Mouse (Mus musculus): ENCODE measurements at regions not wholly inside any gene's neighbourhood (a gene's known extent, or its start where the extent isn't known, plus 50 kb on each side); places are given as distances from the start of the nearest gene placed in this dataset.

DNA sequence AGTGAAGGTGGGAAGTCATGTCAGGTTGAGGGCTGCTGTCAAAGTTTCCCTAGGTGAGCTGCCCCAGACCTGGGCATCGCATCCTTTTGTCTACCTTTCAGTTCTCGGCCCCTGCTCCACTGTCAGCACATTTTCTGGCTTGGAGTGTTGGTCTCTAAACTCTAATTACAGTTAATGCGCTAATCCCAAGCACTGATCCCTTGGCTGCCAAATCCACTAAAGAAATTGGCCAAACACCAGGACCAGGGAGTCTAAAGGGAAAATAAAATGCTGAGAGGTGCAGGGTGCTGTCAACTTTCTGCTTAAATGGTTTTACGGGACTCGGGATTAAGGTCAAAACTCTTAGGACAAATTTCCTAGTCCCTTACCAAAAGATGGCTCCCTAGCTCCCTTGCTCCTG lies 450.3 kb upstream of the Adamts9 start:
- DNase-seq (ENCODE audit: low spot score in 2 of 2) = no peak

DNA sequence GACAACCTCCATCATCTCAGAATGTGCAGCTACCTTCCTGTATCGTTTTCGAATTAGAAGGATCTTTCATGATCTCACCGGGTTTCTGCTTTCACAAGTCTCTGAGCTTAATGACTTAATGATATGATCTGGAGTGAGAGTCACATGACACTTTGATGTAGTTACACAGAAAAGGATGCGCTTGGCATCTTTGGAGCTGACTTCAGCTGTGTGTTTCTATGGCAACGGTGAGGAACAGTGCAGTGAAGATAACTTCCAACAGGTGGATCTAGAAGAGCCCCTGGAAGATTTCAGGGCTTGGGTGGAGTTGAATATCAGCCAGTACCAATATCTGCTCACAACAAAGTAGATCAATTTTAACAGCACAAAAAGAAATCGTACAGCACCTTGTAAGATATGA lies 449.1 kb upstream of the Adamts9 start:
- DNase-seq (ENCODE audit: low spot score in 2 of 2) = no peak

DNA sequence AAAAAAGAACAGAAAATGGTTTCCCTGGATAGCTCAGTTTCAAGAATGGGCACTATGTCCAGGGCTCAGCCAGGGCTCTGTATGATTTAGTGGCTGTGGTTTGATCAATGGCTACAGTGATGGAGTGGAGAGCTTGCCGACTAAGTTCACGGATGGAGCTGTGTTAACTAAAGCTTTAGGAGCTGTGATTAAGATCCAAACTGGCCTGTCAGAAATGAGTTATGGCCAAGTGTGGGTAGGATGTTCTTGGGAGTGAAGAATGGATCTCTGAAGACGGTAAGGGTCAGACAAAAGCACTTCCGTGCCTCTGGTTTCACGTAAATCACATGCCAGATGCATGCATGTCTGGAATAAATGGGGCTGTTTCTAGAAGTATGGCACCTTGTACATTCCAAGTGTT lies 447.9 kb upstream of the Adamts9 start:
- no peak for DNase-seq (ENCODE audit: low spot score in 2 of 2)

DNA sequence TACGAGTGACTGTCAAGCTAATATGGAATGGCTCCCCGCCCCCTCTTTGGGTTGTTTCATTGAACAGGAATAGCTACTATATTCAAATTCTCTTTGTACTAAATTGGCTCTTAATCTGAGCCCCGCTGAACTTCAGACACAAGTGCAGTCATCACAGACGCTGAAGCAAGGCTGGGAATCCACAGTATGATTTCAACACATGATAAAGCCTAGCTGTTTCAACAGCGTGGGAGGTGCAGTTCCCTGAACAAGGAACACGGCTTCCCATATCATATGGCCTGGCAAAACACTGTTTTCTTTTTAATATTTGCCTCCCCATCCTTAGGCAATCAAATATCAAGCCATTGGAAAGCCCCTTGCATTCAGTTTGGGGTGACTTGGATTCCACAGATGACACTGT lies 428.0 kb upstream of the Adamts9 start:
- DNase-seq (ENCODE audit: low spot score in 2 of 2) = no peak

DNA sequence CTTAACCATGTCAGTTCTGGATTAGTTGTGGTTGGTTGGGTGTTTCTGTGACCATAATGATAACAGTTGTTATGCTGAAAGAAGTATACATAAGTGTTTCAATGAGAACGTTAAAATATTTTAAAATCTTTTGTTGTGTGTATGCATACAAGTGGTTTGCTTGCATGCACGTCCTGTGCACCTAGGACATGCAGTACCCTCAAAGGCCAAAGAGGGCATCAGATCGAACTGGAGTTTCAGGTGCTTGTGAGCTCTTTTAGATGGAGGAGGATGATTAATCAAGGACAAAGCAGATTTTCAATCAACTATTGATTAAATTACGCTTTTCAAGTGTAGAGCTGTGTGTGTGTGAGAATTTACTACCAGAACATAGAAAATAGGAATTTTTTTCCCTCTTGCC lies 420.6 kb upstream of the Adamts9 start:
- no peak for DNase-seq (ENCODE audit: low spot score in 2 of 2)

DNA sequence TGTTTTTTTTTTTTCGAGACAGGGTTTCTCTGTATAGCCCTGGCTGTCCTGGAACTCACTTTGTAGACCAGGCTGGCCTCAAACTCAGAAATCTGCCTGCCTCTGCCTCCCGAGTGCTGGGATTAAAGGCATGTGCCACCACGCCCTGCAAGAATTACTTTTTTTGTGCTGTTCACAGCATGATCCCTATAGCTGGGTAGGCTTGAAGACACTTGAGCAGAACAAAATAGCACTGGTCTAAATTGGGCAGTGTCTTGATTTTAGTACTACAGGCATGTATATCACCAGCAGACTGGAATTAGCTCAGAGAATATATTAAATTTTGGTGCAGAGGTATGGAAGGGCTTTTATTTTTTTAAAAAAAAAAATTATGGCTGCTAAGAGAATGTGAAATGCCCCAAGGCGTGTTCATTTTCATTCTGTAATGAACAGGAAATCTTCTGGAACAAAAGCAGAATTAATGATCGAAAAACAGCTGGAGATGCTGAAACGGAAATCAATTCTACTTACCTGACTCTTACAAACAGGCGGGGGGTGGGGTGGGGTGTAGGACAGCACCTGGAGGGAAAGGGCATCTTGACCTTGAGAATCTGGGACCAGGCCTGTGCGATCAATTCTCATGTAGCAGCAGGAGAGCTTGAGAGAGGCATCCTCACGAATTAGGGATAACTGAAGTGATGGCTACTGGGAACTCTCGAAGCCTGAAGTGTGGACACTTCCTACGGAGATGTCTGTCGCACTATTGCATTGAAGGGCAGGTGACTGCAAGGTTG lies 410.2 kb upstream of the Adamts9 start:
- DNase-seq (ENCODE audit: low spot score in 2 of 2) = no peak

DNA sequence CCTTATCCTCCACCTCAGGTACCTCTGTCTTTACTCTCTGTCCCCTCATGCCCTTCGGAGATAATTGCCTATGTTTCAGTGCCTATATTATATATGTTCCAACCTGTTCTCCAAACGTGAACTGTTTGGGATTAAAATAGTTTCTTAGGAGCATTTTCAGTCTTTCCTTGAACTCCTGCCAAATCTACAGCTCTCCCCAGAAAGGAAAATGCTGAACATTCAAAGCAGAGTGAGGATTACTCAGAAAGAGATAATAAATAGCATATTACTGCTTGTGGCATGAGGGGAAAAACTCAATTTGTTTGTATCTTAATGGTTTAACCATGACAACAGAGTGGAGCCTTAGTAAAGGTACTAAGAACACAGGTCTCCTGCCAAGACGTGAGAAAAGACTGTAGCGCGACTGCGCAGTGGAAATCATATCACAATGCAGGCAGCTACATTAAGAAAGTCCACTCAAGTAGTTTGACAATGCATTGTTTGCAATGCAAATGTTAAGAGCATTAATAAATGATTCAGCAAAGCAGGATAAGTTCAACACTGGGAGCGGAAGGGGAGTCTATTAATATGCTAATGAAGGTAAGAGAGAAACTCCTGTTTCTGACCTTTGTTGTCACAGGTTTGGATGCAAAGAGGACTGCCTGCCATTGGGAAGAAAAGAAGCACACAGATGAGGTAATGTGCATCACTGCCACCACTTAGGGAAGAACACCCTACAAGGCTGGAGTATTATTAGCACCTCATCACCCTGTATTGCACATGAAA lies 406.8 kb upstream of the Adamts9 start:
- DNase-seq (ENCODE audit: low spot score in 2 of 2) = no peak

DNA sequence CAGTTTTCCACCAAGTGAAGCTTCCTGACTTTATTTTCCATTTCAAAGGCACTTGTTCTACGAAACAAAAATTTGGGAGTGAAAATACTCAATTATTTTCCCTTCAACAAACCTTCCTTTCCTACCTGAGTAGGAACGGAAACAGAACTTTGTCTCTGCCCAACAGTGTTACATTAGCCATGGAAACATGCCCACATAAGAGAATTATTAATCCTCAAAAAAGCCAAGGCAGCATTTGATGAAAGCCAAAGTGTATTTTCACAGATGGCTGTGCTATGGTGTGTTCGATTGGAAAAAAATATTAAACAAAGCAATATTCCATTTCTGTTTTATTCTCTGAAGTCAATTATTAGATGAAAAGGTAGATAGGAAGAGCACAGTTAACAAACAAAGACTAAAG lies 404.8 kb upstream of the Adamts9 start:
- no peak for DNase-seq (ENCODE audit: low spot score in 2 of 2)

DNA sequence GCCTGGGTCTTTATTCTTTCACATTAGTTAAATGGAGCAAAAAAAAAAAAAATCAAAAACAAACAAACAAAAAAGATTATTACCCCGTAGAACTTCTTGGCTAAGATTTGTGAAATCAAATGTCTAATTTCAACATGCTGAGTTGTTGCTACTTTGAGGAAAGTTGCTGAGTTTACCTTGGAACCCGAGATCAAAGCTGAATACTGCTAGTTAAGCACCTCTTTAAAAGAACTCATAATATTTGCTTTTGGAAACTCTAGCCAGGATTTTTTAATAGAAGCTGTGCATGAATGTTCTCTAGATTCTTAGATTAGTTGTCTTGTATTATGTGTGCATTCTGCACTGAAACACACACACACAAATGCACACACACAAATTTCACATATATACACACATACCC lies 385.4 kb upstream of the Adamts9 start:
- DNase-seq (ENCODE audit: low spot score in 2 of 2) = no peak

DNA sequence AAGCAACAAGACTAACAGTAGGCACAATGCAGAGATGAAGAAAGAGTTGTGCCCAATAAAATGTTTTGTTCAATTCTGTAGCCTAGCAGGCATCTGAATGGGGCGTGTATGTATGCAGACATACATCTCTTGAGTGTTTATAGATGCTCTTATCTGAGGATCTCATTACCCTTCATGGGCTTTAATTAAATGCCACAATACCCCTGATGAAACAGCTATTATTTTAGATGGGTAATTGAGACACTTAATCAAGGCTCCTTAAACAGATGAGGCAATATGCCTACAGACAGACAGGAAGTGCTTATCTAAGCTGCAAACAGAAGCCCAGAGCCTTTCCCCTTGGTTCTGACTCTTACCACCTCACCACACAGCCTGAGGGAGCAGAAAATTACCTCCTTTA lies 384.6 kb upstream of the Adamts9 start:
- DNase-seq (ENCODE audit: low spot score in 2 of 2) = no peak

DNA sequence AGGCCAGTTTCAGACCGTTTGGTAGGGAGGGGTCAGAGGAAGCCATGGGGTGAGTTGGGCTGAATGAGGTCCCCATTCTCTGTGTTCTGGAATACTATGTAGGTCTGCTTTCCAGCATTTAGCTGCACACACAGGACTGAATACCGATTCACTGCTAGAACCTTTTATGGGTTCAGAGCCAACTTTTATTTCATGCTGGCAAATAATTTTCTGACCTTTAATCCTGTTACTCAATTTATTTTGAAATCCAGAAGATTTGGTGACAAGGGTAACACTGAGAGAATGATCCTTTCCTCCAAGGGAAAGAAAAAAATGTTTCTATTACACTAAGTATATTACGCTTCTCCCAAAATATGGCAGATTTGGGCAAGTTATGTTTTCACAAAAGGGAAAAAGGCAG lies 380.6 kb upstream of the Adamts9 start:
- no peak for DNase-seq (ENCODE audit: low spot score in 2 of 2)

DNA sequence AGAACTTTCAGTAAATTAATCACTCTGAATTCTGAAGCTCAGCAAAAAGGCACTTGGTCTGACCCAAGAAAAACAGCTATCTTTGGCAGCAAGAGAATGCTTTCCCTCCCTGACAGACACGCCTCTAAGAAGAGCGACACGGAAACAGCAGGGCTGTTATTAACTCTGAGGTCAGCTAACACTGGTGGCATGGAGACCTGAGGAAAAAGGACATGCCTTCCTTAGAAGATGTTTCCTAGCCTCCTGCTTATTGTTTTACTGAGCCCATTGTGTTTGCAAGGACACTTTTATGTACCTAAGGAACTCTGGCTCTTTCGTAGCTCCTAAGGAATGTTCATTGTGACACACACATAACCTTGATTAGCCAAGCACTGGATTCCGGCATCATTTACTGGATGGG lies 371.3 kb upstream of the Adamts9 start:
- no peak for DNase-seq (ENCODE audit: low spot score in 2 of 2)

DNA sequence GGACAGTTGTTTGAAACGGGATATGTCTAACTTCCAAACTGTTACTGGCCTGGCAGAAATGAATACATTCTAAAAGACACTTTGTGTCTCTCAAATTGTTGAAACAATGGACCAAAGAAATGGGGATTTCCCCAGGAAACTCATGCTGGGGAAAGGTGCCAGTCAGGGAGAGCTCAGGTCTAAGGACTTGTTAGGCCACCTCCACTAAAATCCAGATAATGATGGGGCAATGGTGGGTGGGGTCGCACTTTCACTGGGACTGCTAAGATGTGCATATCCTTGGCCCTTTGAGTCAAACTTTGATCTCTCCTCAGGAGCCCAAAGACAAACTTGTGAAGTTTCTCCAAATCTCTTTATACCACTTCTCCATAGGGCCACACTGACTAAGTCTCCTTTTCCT lies 361.9 kb upstream of the Adamts9 start:
- no peak for DNase-seq (ENCODE audit: low spot score in 2 of 2)

DNA sequence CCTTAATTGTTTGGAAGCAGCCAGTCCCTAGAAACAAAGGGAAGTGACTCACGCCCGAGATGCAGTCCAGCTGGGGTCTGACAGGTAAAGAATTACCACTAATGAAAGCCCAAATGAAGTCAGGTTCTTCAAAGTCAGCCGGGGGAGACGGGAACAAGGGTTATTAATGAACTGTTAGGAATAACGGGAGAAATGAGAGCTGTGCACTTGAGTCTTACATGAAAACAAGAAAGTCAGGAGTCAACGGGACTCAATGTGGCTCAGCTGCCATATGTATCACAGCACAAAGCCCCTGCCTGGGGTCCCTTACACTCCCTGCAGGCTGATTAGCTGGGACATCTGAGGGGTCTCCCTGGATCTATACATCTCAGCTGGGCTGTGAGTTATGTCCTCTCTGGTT lies 354.7 kb upstream of the Adamts9 start:
- DNase-seq (ENCODE audit: low spot score in 2 of 2) = no peak

DNA sequence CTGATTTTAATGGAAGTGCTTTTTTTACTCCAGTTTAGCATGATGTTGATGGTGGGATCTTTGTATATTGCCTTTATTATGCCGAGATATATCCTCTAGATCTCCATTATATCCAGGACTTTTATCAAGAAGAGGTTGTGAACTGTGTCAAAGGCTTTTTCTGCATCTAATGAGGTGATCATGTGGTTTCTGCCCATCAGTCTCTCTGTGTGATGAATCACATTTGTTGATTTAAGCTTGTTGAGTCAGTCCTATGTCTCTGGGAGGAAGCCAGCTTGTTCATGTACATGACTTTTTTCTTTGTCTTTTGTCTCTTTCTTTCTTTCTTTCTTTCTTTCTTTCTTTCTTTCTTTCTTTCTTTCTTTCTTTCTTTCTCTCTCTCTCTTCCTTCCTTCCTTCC lies 348.4 kb upstream of the Adamts9 start:
- DNase-seq (ENCODE audit: low spot score in 2 of 2) = no peak

DNA sequence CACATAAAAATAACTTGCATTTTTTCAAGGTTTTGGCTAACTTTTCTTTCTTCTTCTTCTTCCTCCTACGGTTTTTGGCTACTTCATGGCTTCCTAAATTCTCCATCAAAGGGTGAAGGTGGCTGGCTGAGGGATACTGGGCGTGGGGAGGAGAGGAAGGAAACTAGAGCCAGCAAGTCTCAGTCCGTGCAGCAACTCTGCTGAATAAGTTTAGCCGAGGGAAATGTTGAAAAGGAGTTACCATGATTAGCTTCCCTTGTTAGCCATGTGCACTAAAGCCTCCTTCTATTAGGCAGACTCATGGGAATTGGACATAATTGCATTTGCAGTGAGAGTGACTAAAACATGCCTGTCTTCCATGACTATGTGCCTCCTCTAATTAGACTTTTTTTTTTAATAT lies 345.1 kb upstream of the Adamts9 start:
- DNase-seq (ENCODE audit: low spot score in 2 of 2) = no peak

DNA sequence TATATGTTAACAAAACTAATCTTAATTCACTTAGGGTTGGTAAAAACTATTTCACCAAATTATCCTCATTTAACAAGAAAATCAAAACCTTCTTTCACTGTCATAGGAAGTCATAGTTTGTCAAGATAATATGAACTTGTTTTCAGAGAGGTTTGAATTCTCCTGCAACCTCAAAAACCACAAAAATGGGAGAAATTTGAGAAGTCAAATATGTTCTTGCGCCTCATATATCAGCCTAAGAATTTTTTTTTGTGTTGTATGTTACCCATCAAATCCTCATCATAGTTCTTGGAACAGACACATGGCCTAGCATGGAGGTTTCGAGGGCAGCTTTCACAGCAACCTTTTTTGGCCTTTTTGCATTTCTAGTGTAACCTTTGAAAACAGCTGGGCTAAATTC lies 342.5 kb upstream of the Adamts9 start:
- DNase-seq (ENCODE audit: low spot score in 2 of 2) = no peak

DNA sequence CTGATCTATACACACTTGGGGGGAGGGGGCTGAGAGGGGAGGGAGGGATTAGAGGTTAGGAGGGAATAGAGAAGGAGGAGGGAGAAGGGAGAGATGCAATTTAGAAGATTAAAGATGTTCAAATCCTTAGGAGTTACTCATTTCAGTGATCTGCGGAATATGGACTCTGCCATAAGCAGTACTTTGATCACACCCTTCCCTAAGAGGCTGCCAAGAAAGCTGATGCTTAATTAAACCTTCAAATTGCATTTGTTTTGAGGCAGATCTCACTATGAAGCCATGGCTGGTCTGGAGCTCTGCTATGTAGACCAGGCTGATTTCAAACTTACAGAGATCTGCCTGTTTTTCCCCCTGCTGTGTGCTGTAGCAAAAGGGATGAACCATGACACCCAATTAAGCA lies 338.2 kb upstream of the Adamts9 start:
- no peak for DNase-seq (ENCODE audit: low spot score in 2 of 2)

DNA sequence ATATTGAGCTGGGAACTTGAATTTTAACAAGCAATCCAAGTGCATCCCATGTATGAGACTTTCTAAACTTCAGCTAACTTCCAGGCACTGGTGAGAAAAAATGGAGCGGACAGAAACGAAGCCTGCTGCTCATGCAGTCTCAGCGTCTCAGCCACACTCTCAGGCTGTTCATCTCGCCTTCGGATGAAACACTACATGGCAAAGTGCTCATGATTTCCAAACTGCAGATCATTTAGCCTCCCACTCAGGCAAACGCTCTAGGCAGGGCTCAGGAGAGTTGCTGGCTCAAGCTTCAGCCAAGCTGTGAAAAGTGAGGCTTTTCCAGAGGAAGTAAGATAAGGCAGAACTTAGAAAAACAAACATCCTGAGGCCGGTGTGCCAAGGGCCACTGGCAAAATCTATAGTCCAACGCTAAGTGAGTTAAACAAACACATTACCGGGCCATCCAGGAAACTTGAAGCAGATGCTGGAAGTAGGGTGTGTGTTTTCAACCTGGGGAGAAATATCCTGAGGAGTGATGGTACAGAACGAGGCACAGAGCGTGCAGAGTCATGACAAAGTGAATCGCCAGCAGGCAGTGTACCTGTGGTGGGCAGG lies 330.7 kb upstream of the Adamts9 start:
- DNase-seq (ENCODE audit: low spot score in 2 of 2) = peak in 1 of 2 experiments; percentile 4

DNA sequence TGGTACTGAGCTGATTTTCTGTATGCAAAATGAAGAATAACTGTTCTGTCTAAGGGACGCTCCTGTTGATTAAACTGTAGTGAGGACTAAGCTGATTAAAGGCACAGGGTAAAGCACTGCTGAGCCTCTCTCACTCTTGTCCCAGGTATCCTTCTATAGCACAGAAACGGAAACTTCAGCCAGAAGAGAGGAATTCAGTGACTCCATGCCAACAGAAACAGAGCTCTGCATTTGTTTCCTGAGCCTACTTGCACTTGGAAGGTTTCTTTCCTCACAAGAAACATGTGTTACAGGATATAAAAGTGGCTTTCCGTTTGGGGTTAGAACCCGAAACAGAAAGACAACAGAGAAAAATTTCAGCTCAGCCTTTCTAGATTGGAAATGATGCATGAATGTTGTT lies 328.9 kb upstream of the Adamts9 start:
- DNase-seq (ENCODE audit: low spot score in 2 of 2) = no peak

DNA sequence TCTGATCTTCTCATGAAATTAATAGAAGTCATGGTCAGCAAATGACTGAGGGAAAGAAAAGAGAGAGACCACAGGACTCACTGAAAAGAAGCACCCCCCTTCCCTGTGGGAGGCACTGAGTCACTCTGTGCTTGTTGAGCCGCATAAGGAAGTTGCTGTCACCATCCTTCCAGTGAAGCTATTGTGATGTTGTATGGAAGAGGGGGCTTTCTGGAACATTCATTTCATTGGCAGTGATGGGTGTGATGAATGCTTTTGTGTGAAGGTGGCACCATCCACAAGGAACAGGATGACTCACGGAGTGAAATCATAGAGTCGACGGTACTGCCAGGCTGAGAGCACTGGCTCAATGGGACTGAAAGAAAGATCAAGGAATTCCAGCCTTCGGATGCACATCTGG lies 323.5 kb upstream of the Adamts9 start:
- DNase-seq (ENCODE audit: low spot score in 2 of 2) = no peak

DNA sequence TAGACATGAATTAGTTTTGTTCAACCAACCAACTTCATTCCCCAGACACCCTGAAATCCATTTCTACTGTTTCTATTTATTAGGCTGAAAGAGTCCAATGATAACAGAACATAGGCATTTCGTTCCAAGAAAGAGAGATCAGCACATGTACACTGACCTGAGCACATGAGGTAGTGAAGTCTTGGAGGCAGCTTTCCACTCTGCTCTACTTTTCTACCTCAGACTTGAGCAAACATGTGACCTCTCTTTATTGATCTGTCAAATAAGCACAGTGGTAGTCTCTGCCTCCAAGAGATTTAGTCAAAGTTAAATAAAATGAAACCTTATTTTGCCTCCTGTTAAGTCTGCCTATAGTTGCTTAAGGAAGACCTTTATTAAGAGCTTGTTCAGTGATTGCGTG lies 321.9 kb upstream of the Adamts9 start:
- DNase-seq (ENCODE audit: low spot score in 2 of 2) = no peak

DNA sequence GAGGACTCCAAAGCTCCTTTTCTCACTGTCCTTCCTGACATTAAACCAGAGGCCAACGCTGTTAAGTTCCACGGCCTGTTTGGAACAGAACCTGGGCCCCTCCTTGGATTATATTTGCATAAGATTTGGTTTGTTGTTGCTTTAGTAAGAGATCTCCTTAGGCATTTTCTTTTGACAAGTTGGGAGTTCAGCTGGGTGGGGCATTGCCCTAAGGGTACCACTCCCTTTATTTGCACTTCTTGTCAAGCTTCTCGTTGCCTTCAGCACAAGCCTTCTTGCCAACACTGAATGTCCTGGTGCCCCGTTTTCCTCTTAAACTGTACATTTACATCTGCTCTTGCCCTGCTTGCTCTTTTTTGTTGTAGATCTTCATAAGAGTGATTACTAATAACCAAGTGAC lies 317.5 kb upstream of the Adamts9 start:
- no peak for DNase-seq (ENCODE audit: low spot score in 2 of 2)
